Mouse (Mus musculus) ES-E14 (cell line): ENCODE measurements around the gene Zbtb34. TPM values are rescaled to one million over a fixed set of nuclear protein-coding genes. Genes with fewer than 3 reads are reported as not detected.

Experiments used
- DNase-seq: peaks from one replicate; pipeline ENCODE4 v3.0.0-alpha.2; 2013; ENCODE audit warnings: low read depth, low spot score
- H3K27ac ChIP-seq: 2 replicates; pipeline ENCODE4 v1.5.1; 2012; ENCODE audit warnings: low read depth, mild to moderate bottlenecking, low read length, moderate library complexity, mixed read lengths; ENCODE audit not compliant: poor library complexity, insufficient read depth, severe bottlenecking
- H3K36me3 ChIP-seq: 2 replicates; pipeline ENCODE4 v1.6.1; 2012; ENCODE audit warnings: mild to moderate bottlenecking, low read length, moderate library complexity, mixed read lengths; ENCODE audit not compliant: control insufficient read depth, poor library complexity, insufficient read depth, severe bottlenecking
- H3K4me1 ChIP-seq, 2 experiments: fragments of 150-350 bp in 1 of 2; sonication (generic) in 1 of 2; 2 replicates each; pipeline ENCODE4 v1.6.1; 2012; ENCODE audit warnings: low read length in 2 of 2, mild to moderate bottlenecking in 1 of 2, mixed read lengths in 1 of 2; ENCODE audit not compliant: control insufficient read depth in 2 of 2, insufficient read depth in 2 of 2, poor library complexity in 1 of 2
- H3K4me3 ChIP-seq, 2 experiments: fragments of 150-350 bp in 1 of 2; sonication (generic) in 1 of 2; 2 replicates each; pipeline ENCODE4 v1.5.1; 2012; ENCODE audit warnings: low read length in 2 of 2, low read depth in 1 of 2, mild to moderate bottlenecking in 1 of 2, mixed read lengths in 1 of 2; ENCODE audit not compliant: insufficient read depth in 1 of 2, poor library complexity in 1 of 2, severe bottlenecking in 1 of 2
- H3K9ac ChIP-seq: 2 replicates; pipeline ENCODE4 v1.6.1; 2012; ENCODE audit warnings: low read depth, mild to moderate bottlenecking, low read length, mixed read lengths; ENCODE audit not compliant: poor library complexity, insufficient read depth, severe bottlenecking
- H3K9me3 ChIP-seq: fragments of 150-350 bp; sonication (generic); 2 replicates; pipeline ENCODE4 v1.6.1; 2012; ENCODE audit warnings: low read depth, mild to moderate bottlenecking, low read length; ENCODE audit not compliant: control insufficient read depth, insufficient read depth
- CHD2 ChIP-seq: IDR thresholded peaks from 2 replicates; pipeline ENCODE4 v1.6.1; 2014; ENCODE audit warnings: mild to moderate bottlenecking, low read depth, low read length, inconsistent platforms
- HCFC1 ChIP-seq: IDR thresholded peaks from 2 replicates; pipeline ENCODE4 v1.6.1; 2012; ENCODE audit warnings: low read length, inconsistent platforms, borderline replicate concordance; ENCODE audit not compliant: insufficient read depth
- MAFK ChIP-seq: IDR thresholded peaks from 2 replicates; pipeline ENCODE4 v1.6.1; 2014; ENCODE audit warnings: mild to moderate bottlenecking, low read depth, low read length, inconsistent platforms; ENCODE audit not compliant: insufficient read depth
- ZC3H11A ChIP-seq: IDR thresholded peaks from 2 replicates; pipeline ENCODE4 v1.6.1; 2012; ENCODE audit warnings: low read depth, mild to moderate bottlenecking, inconsistent platforms, low read length, borderline replicate concordance
- ZNF384 ChIP-seq: IDR thresholded peaks from 2 replicates; pipeline ENCODE4 v1.6.1; 2012; ENCODE audit warnings: low read depth, low read length, inconsistent platforms
- in situ Hi-C, 2 experiments: fragments of 600-800 bp; cut with MboI; formaldehyde crosslinking; loops; one replicate each; pipeline ENCODE4 v1.15.1; 2025; ENCODE audit warnings: low sequenced_read_pairs in 2 of 2, inconsistent platforms in 1 of 2; ENCODE audit not compliant: unreplicated experiment in 2 of 2
- total RNA-seq: library from RNA; depleted of rRNA; stranded (reverse); fragments of 300-350 nt; gene quantifications from 2 replicates; pipeline ENCODE4 v1.2.3, GENCODE M21; 2012

Gene Zbtb34
- total RNA-seq, 1 experiment: 13.4 TPM

GRCm38 (mm10) chr2:33368486-33368885 is 62.6 kb downstream of the Zbtb34 start:
- no peak overlapping the region for H3K9ac ChIP-seq
- H3K36me3 ChIP-seq: peaks cover 2% of the 10 kb centered on the region; the same call in 1 of the 2 replicates
- DNase-seq: no peak
- H3K27ac ChIP-seq: no peak overlapping the region
- TF ChIP-seq HCFC1 (no peak), ZC3H11A (no peak), ZNF384 (no peak), CHD2 (no peak), MAFK (no peak)
- H3K4me1 ChIP-seq: peaks cover 0 to 7% of the 10 kb centered on the region in 2 experiments; a peak in 1 of 4 replicates
- in situ Hi-C loops: no loop called here
- no peak overlapping the region for H3K4me3 ChIP-seq
- no peaks in the 10 kb centered on the region for H3K9me3 ChIP-seq

- in situ Hi-C loops: no loop called here
- Histone ChIP-seq H3K9ac (no peak overlapping the region), H3K4me1 (peaks cover 0 to 4% of the 10 kb centered on the region in 2 experiments; a peak in 1 of 4 replicates), H3K27ac (no peak overlapping the region), H3K4me3 (no peak overlapping the region), H3K36me3 (peaks cover 2% of the 10 kb centered on the region; the same call in 1 of the 2 replicates), H3K9me3 (no peaks in the 10 kb centered on the region)
- TF ChIP-seq HCFC1 (no peak), ZNF384 (no peak), MAFK (no peak), ZC3H11A (no peak), CHD2 (no peak)
- DNase-seq: no peak
Observed at GRCm38 (mm10) chr2:33365703-33366471, 65.2 kb downstream of the Zbtb34 start.

GRCm38 (mm10) chr2:33364656-33365055 is 66.5 kb downstream of the Zbtb34 start:
- in situ Hi-C loops: no loop called here
- Histone ChIP-seq H3K27ac (no peak overlapping the region), H3K4me3 (no peak overlapping the region), H3K9me3 (no peaks in the 10 kb centered on the region), H3K36me3 (peaks cover 2% of the 10 kb centered on the region; the same call in 1 of the 2 replicates), H3K9ac (no peak overlapping the region), H3K4me1 (peaks cover 0 to 2% of the 10 kb centered on the region in 2 experiments; a peak in 1 of 4 replicates)
- no peak for TF ChIP-seq CHD2
- no peak for TF ChIP-seq MAFK
- no peak for TF ChIP-seq ZC3H11A
- no peak for TF ChIP-seq HCFC1
- TF ChIP-seq ZNF384: no peak
- no peak for DNase-seq

- in situ Hi-C loops: no loop called here
- no peak for DNase-seq
- H3K9ac ChIP-seq: no peak overlapping the region
- no peaks in the 10 kb centered on the region for H3K4me1 ChIP-seq
- no peak for TF ChIP-seq ZNF384
- no peak for TF ChIP-seq CHD2
- no peak for TF ChIP-seq MAFK
- no peak for TF ChIP-seq ZC3H11A
- no peak for TF ChIP-seq HCFC1
- H3K27ac ChIP-seq: no peak overlapping the region
- peaks cover 2% of the 10 kb centered on the region; the same call in 1 of the 2 replicates for H3K36me3 ChIP-seq
- no peak overlapping the region for H3K4me3 ChIP-seq
- no peaks in the 10 kb centered on the region for H3K9me3 ChIP-seq
Observed at GRCm38 (mm10) chr2:33363890-33364289, 67.2 kb downstream of the Zbtb34 start.
